Mouse (Mus musculus) C2C12 (cell line): ENCODE measurements around the gene Gm21970. TPM values are rescaled to one million over a fixed set of nuclear protein-coding genes. Genes with fewer than 3 reads are reported as not detected.

ENCODE experiments used
- H3K27me3 ChIP-seq: one replicate; pipeline ENCODE4 v1.6.1; 2011; ENCODE audit not compliant: control insufficient read depth, insufficient read depth, insufficient read length
- H3K36me3 ChIP-seq: one replicate; pipeline ENCODE4 v1.6.1; 2011; ENCODE audit not compliant: control insufficient read depth, insufficient read depth
- H3K4me3 ChIP-seq: one replicate; pipeline ENCODE4 v1.5.1; 2011; ENCODE audit warnings: mild to moderate bottlenecking, control low read depth; ENCODE audit not compliant: poor library complexity, insufficient read depth, severe bottlenecking
- H3K79me2 ChIP-seq: one replicate; pipeline ENCODE4 v1.6.1; 2011; ENCODE audit not compliant: control insufficient read depth, insufficient read depth
- H3K79me3 ChIP-seq: one replicate; pipeline ENCODE4 v1.6.1; 2011; ENCODE audit warnings: low read depth, control low read depth
- H3ac ChIP-seq: one replicate; pipeline ENCODE3; 2011; ENCODE audit warnings: low read depth; ENCODE audit not compliant: control insufficient read depth, insufficient read length
- CEBPB ChIP-seq: IDR thresholded peaks from one replicate; pipeline ENCODE4 v1.6.1; 2011; ENCODE audit warnings: low read depth, mild to moderate bottlenecking, control low read depth, moderate library complexity
- CTCF ChIP-seq: IDR thresholded peaks from one replicate; pipeline ENCODE4 v1.5.1; 2011; ENCODE audit not compliant: control insufficient read depth, insufficient read depth, insufficient read length
- FOSL1 ChIP-seq: IDR thresholded peaks from one replicate; pipeline ENCODE4 v1.8.0; 2011; ENCODE audit warnings: mild to moderate bottlenecking, low read length; ENCODE audit not compliant: poor library complexity, insufficient read depth, severe bottlenecking
- MAX ChIP-seq: IDR thresholded peaks from one replicate; pipeline ENCODE4 v1.6.1; 2011; ENCODE audit warnings: mild to moderate bottlenecking, control low read depth
- MYOD1 ChIP-seq: IDR thresholded peaks from one replicate; pipeline ENCODE4 v1.6.1; 2011; ENCODE audit warnings: low read depth; ENCODE audit not compliant: control insufficient read depth, insufficient read length
- MYOG ChIP-seq: IDR thresholded peaks from one replicate; pipeline ENCODE4 v1.6.1; 2011; ENCODE audit not compliant: control insufficient read depth, insufficient read length; ENCODE audit errors: extremely low read depth
- USF1 ChIP-seq: IDR thresholded peaks from one replicate; pipeline ENCODE4 v1.6.1; 2011; ENCODE audit warnings: low read depth, mild to moderate bottlenecking, control low read depth, moderate library complexity
- polyA plus RNA-seq: library from polyadenylated mRNA; unstranded; fragments of >200 nt; fragmentation: generic; extraction: Trizol; gene quantifications from one replicate; pipeline ENCODE4 v1.2.1, GENCODE M21; 2012; ENCODE audit warnings: missing spikeins

Gene Gm21970
- polyA plus RNA-seq, 1 experiment: not detected

- no peak overlapping the region for H3K4me3 ChIP-seq
- no peaks in the 10 kb centered on the region for H3K27me3 ChIP-seq
- H3K79me3 ChIP-seq: peaks cover 23% of the 10 kb centered on the region
- no peaks in the 10 kb centered on the region for H3K36me3 ChIP-seq
- no peak for TF ChIP-seq CTCF
- H3K79me2 ChIP-seq: peaks cover 33% of the 10 kb centered on the region
- H3ac ChIP-seq: no peak overlapping the region
Observed at GRCm38 (mm10) chr16:91376701-91377100, 14.8 kb upstream of the Gm21970 start.

- TF ChIP-seq MAX: no peak
- no peak for TF ChIP-seq USF1
- no peak for TF ChIP-seq MYOG
- no peak for TF ChIP-seq CEBPB
- no peak for TF ChIP-seq FOSL1
- no peak for TF ChIP-seq CTCF
- no peak for TF ChIP-seq MYOD1
Observed at GRCm38 (mm10) chr16:91378431-91378986, 13.0 kb upstream of the Gm21970 start.

GRCm38 (mm10) chr16:91378991-91379390 lies 12.5 kb upstream of the Gm21970 start:
- Histone ChIP-seq H3K79me3 (peaks cover 17% of the 10 kb centered on the region), H3K27me3 (no peaks in the 10 kb centered on the region), H3K4me3 (no peak overlapping the region), H3ac (no peak overlapping the region), H3K79me2 (peaks cover 21% of the 10 kb centered on the region), H3K36me3 (peaks cover 4% of the 10 kb centered on the region)
- no peak for TF ChIP-seq USF1
- TF ChIP-seq MAX: no peak
- TF ChIP-seq MYOD1: no peak
- no peak for TF ChIP-seq CTCF
- no peak for TF ChIP-seq FOSL1
- no peak for TF ChIP-seq CEBPB
- no peak for TF ChIP-seq MYOG

More at GRCm38 (mm10) chr16:91378431-91378986, 13.0 kb upstream of the Gm21970 start:
- no peaks in the 10 kb centered on the region for H3K36me3 ChIP-seq
- peaks cover 26% of the 10 kb centered on the region for H3K79me2 ChIP-seq
- H3K27me3 ChIP-seq: no peaks in the 10 kb centered on the region
- H3K4me3 ChIP-seq: no peak overlapping the region
- H3ac ChIP-seq: no peak overlapping the region
- H3K79me3 ChIP-seq: peaks cover 21% of the 10 kb centered on the region

- Histone ChIP-seq H3K36me3 (peaks cover 9% of the 10 kb centered on the region), H3K79me2 (peaks cover 17% of the 10 kb centered on the region), H3K27me3 (no peaks in the 10 kb centered on the region), H3ac (no peak overlapping the region), H3K79me3 (peaks cover 13% of the 10 kb centered on the region), H3K4me3 (no peak overlapping the region)
- TF ChIP-seq USF1: no peak
- no peak for TF ChIP-seq CEBPB
Observed at GRCm38 (mm10) chr16:91379412-91379811, 12.1 kb upstream of the Gm21970 start.

- Histone ChIP-seq H3K4me3 (no peak overlapping the region), H3ac (no peak overlapping the region), H3K79me2 (peaks cover 10% of the 10 kb centered on the region), H3K36me3 (peaks cover 9% of the 10 kb centered on the region), H3K79me3 (peaks cover 6% of the 10 kb centered on the region), H3K27me3 (no peaks in the 10 kb centered on the region)
- TF ChIP-seq CTCF (no peak), MYOD1 (no peak), MAX (no peak), CEBPB (no peak), MYOG (no peak), USF1 (no peak), FOSL1 (no peak)
Observed at GRCm38 (mm10) chr16:91380151-91380550, 11.4 kb upstream of the Gm21970 start.

GRCm38 (mm10) chr16:91381606-91382005 lies 9.9 kb upstream of the Gm21970 start:
- Histone ChIP-seq H3K79me3 (peaks cover 2% of the 10 kb centered on the region), H3K36me3 (peaks cover 14% of the 10 kb centered on the region), H3K27me3 (no peaks in the 10 kb centered on the region), H3K79me2 (no peaks in the 10 kb centered on the region), H3K4me3 (no peak overlapping the region), H3ac (no peak overlapping the region)
- no peak for TF ChIP-seq CEBPB
- no peak for TF ChIP-seq USF1
- no peak for TF ChIP-seq MAX
- no peak for TF ChIP-seq FOSL1
- no peak for TF ChIP-seq CTCF
- no peak for TF ChIP-seq MYOD1
- TF ChIP-seq MYOG: no peak

GRCm38 (mm10) chr16:91382261-91382790 lies 9.2 kb upstream of the Gm21970 start:
- Histone ChIP-seq H3K36me3 (peaks cover 19% of the 10 kb centered on the region), H3K79me2 (no peaks in the 10 kb centered on the region), H3K27me3 (no peaks in the 10 kb centered on the region), H3K79me3 (peaks cover 2% of the 10 kb centered on the region), H3ac (no peak overlapping the region), H3K4me3 (no peak overlapping the region)
- TF ChIP-seq MAX (no peak), MYOG (no peak), CTCF (no peak), FOSL1 (no peak), USF1 (no peak), MYOD1 (no peak)
